ENCODE assay signal across 39 mouse cellular contexts in the genomic region with DNA sequence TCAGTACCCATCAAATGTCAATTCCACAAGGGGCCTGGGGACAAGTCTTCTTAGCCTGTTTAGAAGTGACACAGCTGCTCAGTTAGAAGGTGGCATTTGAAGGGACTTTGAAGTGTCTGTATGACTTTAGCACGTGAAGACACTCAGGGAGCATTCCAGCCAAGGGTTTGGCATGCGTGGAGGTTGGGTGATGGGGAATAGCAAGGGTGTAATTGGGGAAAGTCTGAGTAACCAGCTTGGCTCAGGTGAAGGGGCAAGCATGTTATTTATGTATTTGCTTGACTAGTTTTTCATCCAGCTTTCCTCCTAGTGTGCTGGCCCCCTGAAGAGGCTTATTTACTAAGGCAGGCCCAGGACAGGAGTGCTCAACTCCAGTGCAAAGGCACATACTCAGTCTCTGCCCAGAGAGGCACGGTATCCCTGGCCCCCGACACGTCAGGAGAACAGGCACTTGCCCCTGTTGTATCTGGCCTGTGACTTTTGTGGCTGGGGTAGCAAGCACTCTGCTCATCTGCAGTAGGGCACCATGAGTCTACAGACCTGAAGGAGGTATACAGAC. TPM values are rescaled to one million over a fixed set of nuclear protein-coding genes. Genes with fewer than 3 reads are reported as not detected.
DNase-seq lines count a peak whose midpoint lies in the region; ATAC-seq and TF ChIP-seq lines count a peak whose summit lies in the region.
"Had no signal": no experiment of that assay in that cellular context is flagged by ENCODE, and none has a peak within 500 bp of the region (broad histone marks: within the 10 kb centered on the region; RNA-seq: fewer than 3 reads in every experiment).

No protein-coding gene starts in this region.

- peaks cover 30% of the 10 kb centered on the region for H3K36me3 ChIP-seq in forebrain, embryonic 13.5 days (ENCODE audit: poor library complexity, severe bottlenecking)
- peaks cover 25% of the 10 kb centered on the region for H3K36me3 ChIP-seq in midbrain, postnatal 0 days (ENCODE audit: insufficient read depth, low read length)

- intact Hi-C loops in heart, postnatal 14 days (cut with DNase I) = no loop called here

- H3K9ac ChIP-seq in forebrain, embryonic 13.5 days = no peak overlapping the region
- H3K9ac ChIP-seq in midbrain, postnatal 0 days (replicated peaks; ENCODE audit: low read length, poor library complexity, severe bottlenecking) = no peak overlapping the region
- H3K9ac ChIP-seq: forebrain, postnatal 0 days; heart, embryonic 13.5 days; hindbrain, embryonic 15.5 days; limb, embryonic 13.5 days; midbrain, embryonic 15.5 days; neural tube, embryonic 12.5 days had no signal

- no peak for ATAC-seq in forebrain, embryonic 13.5 days
- no peak for ATAC-seq in midbrain, postnatal 0 days (ENCODE audit: low FRiP score)
- ATAC-seq: forebrain, postnatal 0 days; midbrain, embryonic 15.5 days had no signal

- peaks cover 44% of the 10 kb centered on the region for H3K4me1 ChIP-seq in lung, adult 2 months (ENCODE audit: control insufficient read depth, insufficient read depth, low read length)
- peaks cover 4% of the 10 kb centered on the region; the same call in 1 of the 2 replicates for H3K4me1 ChIP-seq in forebrain, embryonic 13.5 days
- no peaks in the 10 kb centered on the region for H3K4me1 ChIP-seq in midbrain, postnatal 0 days (ENCODE audit: insufficient read depth, low read length)
- H3K4me1 ChIP-seq: hindbrain, embryonic 15.5 days; midbrain, embryonic 15.5 days; neural tube, embryonic 12.5 days had no signal

- H3K4me2 ChIP-seq in forebrain, embryonic 13.5 days = no peak overlapping the region
- H3K4me2 ChIP-seq in midbrain, postnatal 0 days (ENCODE audit: low read depth, low read length, poor library complexity, severe bottlenecking) = no peak overlapping the region
- H3K4me2 ChIP-seq: heart, embryonic 13.5 days; hindbrain, embryonic 15.5 days; limb, embryonic 13.5 days; liver, embryonic 11.5 days; midbrain, embryonic 15.5 days; neural tube, embryonic 12.5 days had no signal

- no peak overlapping the region for H3K27ac ChIP-seq in forebrain, embryonic 13.5 days
- no peak overlapping the region for H3K27ac ChIP-seq in midbrain, postnatal 0 days (ENCODE audit: low read depth, low read length)
- H3K27ac ChIP-seq: heart, embryonic 13.5 days; hindbrain, embryonic 10.5 days; hindbrain, embryonic 15.5 days; limb, embryonic 13.5 days; midbrain, embryonic 10.5 days; midbrain, embryonic 15.5 days; neural tube, embryonic 12.5 days had no signal

- no peaks in the 10 kb centered on the region for H3K9me3 ChIP-seq in forebrain, embryonic 13.5 days (replicated peaks)
- no peaks in the 10 kb centered on the region for H3K9me3 ChIP-seq in midbrain, postnatal 0 days (ENCODE audit: low read length)
- H3K9me3 ChIP-seq: G1E; heart, embryonic 13.5 days; hindbrain, embryonic 10.5 days; hindbrain, embryonic 15.5 days; limb, embryonic 13.5 days; midbrain, embryonic 10.5 days; midbrain, embryonic 15.5 days; neural tube, embryonic 12.5 days had no signal

- no peak overlapping the region for H3K4me3 ChIP-seq in lung, adult 2 months (replicated peaks; ENCODE audit: extremely low read depth, low read depth, low read length)
- no peak overlapping the region for H3K4me3 ChIP-seq in forebrain, embryonic 13.5 days
- no peak overlapping the region for H3K4me3 ChIP-seq in midbrain, postnatal 0 days (ENCODE audit: low read depth, low read length)
- H3K4me3 ChIP-seq: erythroblast, embryonic 14.5 days; heart, embryonic 13.5 days; hindbrain, embryonic 10.5 days; hindbrain, embryonic 15.5 days; limb, embryonic 13.5 days; midbrain, embryonic 10.5 days; midbrain, embryonic 15.5 days; myocyte; neural tube, embryonic 12.5 days had no signal

- TF ChIP-seq POLR2A in lung, adult 2 months (IDR thresholded peaks at IDR 0.05; ENCODE audit: borderline replicate concordance, extremely low read depth, low read depth, low read length) = no peak

- TF ChIP-seq CTCF in lung, adult 2 months (IDR thresholded peaks at IDR 0.05; ENCODE audit: insufficient read depth, low read length) = no peak
- TF ChIP-seq CTCF in midbrain, postnatal 0 days (IDR thresholded peaks at IDR 0.05) = no peak

- peak; percentile 87 for DNase-seq in heart, adult 11 months
- no peak for DNase-seq in heart, postnatal 14 days
- peak; percentile 71 for DNase-seq in NIH3T3 (ENCODE audit: low read depth)
- peak; percentile 59 for DNase-seq in lung, adult 2 months
- DNase-seq in lung, postnatal 14 days = peak; percentile 52
- no peak for DNase-seq in midbrain, postnatal 0 days (ENCODE audit: low spot score)
- DNase-seq in Muller cell, postnatal 12 days (ENCODE audit: inconsistent ontology term) = no peak
- DNase-seq: adrenal gland, adult 2 months; adrenal gland, postnatal 36 days; cerebellum, adult 18-20 months; cerebellum, postnatal 14 days; forebrain, postnatal 0 days; gastrocnemius, postnatal 14 days; heart, adult 18-20 months; heart, postnatal 10 days; kidney, postnatal 25 days; right cerebral cortex, adult 18-20 months; right cerebral cortex, postnatal 4 days; thymus, postnatal 14 days had no signal

- 55% methylated on average over 5 of the region's 5 CpGs for WGBS in lung, adult 2 months
- WGBS in forebrain, embryonic 13.5 days = 86% methylated on average over 5 of the region's 5 CpGs
- WGBS in midbrain, postnatal 0 days = 91% methylated on average over 5 of the region's 5 CpGs

- H3K27me3 ChIP-seq in forebrain, embryonic 13.5 days = no peaks in the 10 kb centered on the region
- H3K27me3 ChIP-seq in midbrain, postnatal 0 days (ENCODE audit: insufficient read depth, low read length) = no peaks in the 10 kb centered on the region
- H3K27me3 ChIP-seq: heart, embryonic 13.5 days; hindbrain, embryonic 15.5 days; limb, embryonic 13.5 days; midbrain, embryonic 15.5 days; neural tube, embryonic 12.5 days had no signal

RNA-seq across cellular contexts. Expression of gene Castor1, which starts 12.8 kb away (rescaled TPM):
- 10 to 100 TPM in 1 of 2 experiments, 1 to 10 TPM in 1; 8.3 to 11.4 TPM for total RNA-seq in heart, postnatal 14 days (2021)
- polyA plus RNA-seq in lung, adult 2 months (2012; rRNA removed) = 23.3 and 26.2 TPM in 2 replicates
- polyA plus RNA-seq in forebrain, embryonic 13.5 days (2015; fragmentation: Nextera tagmentation; extraction: Ambion mirVana) = 0.85 and 1.4 TPM in 2 replicates
- 9.7 and 10.6 TPM in 2 replicates for total RNA-seq in midbrain, postnatal 0 days (2014; rRNA removed)
- polyA plus RNA-seq in midbrain, postnatal 0 days (2015; fragmentation: Nextera tagmentation; extraction: Ambion mirVana) = 4.9 and 7.5 TPM in 2 replicates

RNA-seq across cellular contexts. Expression of gene Tbc1d10a, which starts 18.6 kb away (rescaled TPM):
- 10 to 100 TPM; 14.5 to 14.7 TPM for total RNA-seq in heart, postnatal 14 days (2021)
- 72.8 and 78.3 TPM in 2 replicates for polyA plus RNA-seq in lung, adult 2 months (2012; rRNA removed)
- 23.4 and 23.7 TPM in 2 replicates for polyA plus RNA-seq in forebrain, embryonic 13.5 days (2015; fragmentation: Nextera tagmentation; extraction: Ambion mirVana)
- total RNA-seq in midbrain, postnatal 0 days (2014; rRNA removed) = 41.9 and 48.4 TPM in 2 replicates
- polyA plus RNA-seq in midbrain, postnatal 0 days (2015; fragmentation: Nextera tagmentation; extraction: Ambion mirVana) = 31.9 and 36.2 TPM in 2 replicates

RNA-seq across cellular contexts. Expression of gene Osm, which starts 31.0 kb away (rescaled TPM):
- total RNA-seq in heart, postnatal 14 days (2021) = under 1 TPM in 1 of 2 experiments, not detected in 1; 0.10 TPM
- 1.0 and 1.3 TPM in 2 replicates for polyA plus RNA-seq in lung, adult 2 months (2012; rRNA removed)
- not detected in 2 replicates for polyA plus RNA-seq in forebrain, embryonic 13.5 days (2015; fragmentation: Nextera tagmentation; extraction: Ambion mirVana)
- total RNA-seq in midbrain, postnatal 0 days (2014; rRNA removed) = 0.16 TPM in 1 of 2 replicates, not detected in the other
- polyA plus RNA-seq in midbrain, postnatal 0 days (2015; fragmentation: Nextera tagmentation; extraction: Ambion mirVana) = 0.10 and 0.14 TPM in 2 replicates
- total RNA-seq: gastrocnemius, postnatal 14 days; heart, postnatal 10 days; layer of hippocampus, adult 18-20 months; layer of hippocampus, postnatal 10 days; left cerebral cortex, postnatal 36 days had no signal
- polyA plus RNA-seq: forebrain, embryonic 11.5 days; heart, embryonic 13.5 days; hindbrain, embryonic 15.5 days; intestine, embryonic 14.5 days; kidney, embryonic 14.5 days; myocyte; neural tube, embryonic 12.5 days; stomach, embryonic 14.5 days; testis, adult 2 months had no signal

RNA-seq across cellular contexts. Expression of gene Sf3a1, which starts 45.0 kb away (rescaled TPM):
- 10 to 100 TPM; 38.4 to 46.7 TPM for total RNA-seq in heart, postnatal 14 days (2021)
- 27.0 and 28.2 TPM in 2 replicates for polyA plus RNA-seq in lung, adult 2 months (2012; rRNA removed)
- 61.2 and 66.8 TPM in 2 replicates for polyA plus RNA-seq in forebrain, embryonic 13.5 days (2015; fragmentation: Nextera tagmentation; extraction: Ambion mirVana)
- total RNA-seq in midbrain, postnatal 0 days (2014; rRNA removed) = 46.0 and 49.6 TPM in 2 replicates
- polyA plus RNA-seq in midbrain, postnatal 0 days (2015; fragmentation: Nextera tagmentation; extraction: Ambion mirVana) = 34.2 and 37.3 TPM in 2 replicates

RNA-seq across cellular contexts. Expression of gene Ccdc157, which starts 45.1 kb away (rescaled TPM):
- total RNA-seq in heart, postnatal 14 days (2021) = 1 to 10 TPM; 5.6 to 7.4 TPM
- 17.6 and 19.8 TPM in 2 replicates for polyA plus RNA-seq in lung, adult 2 months (2012; rRNA removed)
- 5.3 and 7.2 TPM in 2 replicates for polyA plus RNA-seq in forebrain, embryonic 13.5 days (2015; fragmentation: Nextera tagmentation; extraction: Ambion mirVana)
- 22.0 and 23.3 TPM in 2 replicates for total RNA-seq in midbrain, postnatal 0 days (2014; rRNA removed)
- 9.0 and 10.7 TPM in 2 replicates for polyA plus RNA-seq in midbrain, postnatal 0 days (2015; fragmentation: Nextera tagmentation; extraction: Ambion mirVana)

Comparison
In these comparisons a context has a peak if more than half of its experiments do, and no peak if none do; other contexts are left out.
1. DNase-seq: peak in heart, adult 11 months (single experiment), NIH3T3 (single experiment), lung, adult 2 months (single experiment) and lung, postnatal 14 days (single experiment); none in heart, postnatal 14 days (0 of 2), midbrain, postnatal 0 days (single experiment) and Muller cell, postnatal 12 days (single experiment).